Mouse (Mus musculus) stomach, embryonic 14.5 days (tissue): ENCODE measurements around the gene Fmo1. TPM values are rescaled to one million over a fixed set of nuclear protein-coding genes. Genes with fewer than 3 reads are reported as not detected.

ENCODE experiments used
- ATAC-seq: fragments of 200-750 bp; cut with Nextera tagmentation; 2 replicates; pipeline ENCODE4 v1.8.0; 2017; ENCODE audit warnings: low read depth, moderate TSS enrichment; ENCODE audit not compliant: insufficient number of reproducible peaks, insufficient read depth, low FRiP score
- H3K27ac ChIP-seq: fragments of 300-500 bp; sonication (generic); 2 replicates; pipeline ENCODE4 v1.5.1; 2014; ENCODE audit warnings: mild to moderate bottlenecking, low read length, moderate library complexity, mixed read lengths
- H3K27me3 ChIP-seq: fragments of 300-500 bp; sonication (generic); 2 replicates; pipeline ENCODE4 v1.6.1; 2014; ENCODE audit warnings: low read length, control low read depth, mixed read lengths; ENCODE audit not compliant: control insufficient read depth, insufficient read depth
- H3K36me3 ChIP-seq: fragments of 300-500 bp; sonication (generic); 2 replicates; pipeline ENCODE4 v1.6.1; 2014; ENCODE audit warnings: mild to moderate bottlenecking, control low read depth, low read length, moderate library complexity, mixed read lengths; ENCODE audit not compliant: control insufficient read depth, insufficient read depth
- H3K4me1 ChIP-seq: fragments of 300-500 bp; sonication (generic); 2 replicates; pipeline ENCODE4 v1.6.1; 2014; ENCODE audit warnings: low read length, control low read depth, mixed read lengths; ENCODE audit not compliant: control insufficient read depth, insufficient read depth
- H3K4me2 ChIP-seq: fragments of 300-500 bp; sonication (generic); replicated peaks from 2 replicates; pipeline ENCODE4 v1.6.1; 2014; ENCODE audit warnings: low read depth, low read length, control low read depth
- H3K4me3 ChIP-seq: fragments of 300-500 bp; sonication (generic); 2 replicates; pipeline ENCODE4 v1.5.1; 2014; ENCODE audit warnings: low read depth, low read length, control low read depth
- H3K9ac ChIP-seq: fragments of 300-500 bp; sonication (generic); replicated peaks from 2 replicates; pipeline ENCODE4 v1.6.1; 2014; ENCODE audit warnings: low read depth, mild to moderate bottlenecking, control low read depth, low read length, moderate library complexity, mixed read lengths
- H3K9me3 ChIP-seq: fragments of 300-500 bp; sonication (generic); 2 replicates; pipeline ENCODE4 v1.6.1; 2016; ENCODE audit warnings: low read depth, low read length, control low read depth; ENCODE audit not compliant: control insufficient read depth
- WGBS: fragments of 180-500 bp; shearing (Covaris S2); extraction: QIAGEN DNeasy Blood & Tissue Kit; methylation state at CpG from one replicate; pipeline ENCODE4 v1.1.7; 2014; 5-methylcytosine and 5-hydroxymethylcytosine counted together
- polyA plus RNA-seq: library from polyadenylated mRNA; unstranded; fragments of >200 nt; fragmentation: Nextera tagmentation; extraction: Ambion mirVana; gene quantifications from 2 replicates; pipeline ENCODE4 v1.2.1, GENCODE M21; 2014

Fmo1 gene
- polyA plus RNA-seq, 1 experiment from 2014 or later: 7.0 TPM

GRCm38 (mm10) chr1:162831838-162832573 is 34.4 kb downstream of the Fmo1 start:
- Histone ChIP-seq H3K27me3 (no peaks in the 10 kb centered on the region), H3K4me1 (no peaks in the 10 kb centered on the region), H3K4me2 (no peak overlapping the region), H3K27ac (no peak overlapping the region), H3K36me3 (no peaks in the 10 kb centered on the region), H3K9me3 (no peaks in the 10 kb centered on the region), H3K4me3 (no peak overlapping the region), H3K9ac (no peak overlapping the region)
- 5% methylated on average over 5 of the region's 5 CpGs for WGBS
- ATAC-seq: no peak

GRCm38 (mm10) chr1:162819280-162819679 is 47.1 kb downstream of the Fmo1 start:
- Histone ChIP-seq H3K27me3 (no peaks in the 10 kb centered on the region), H3K4me3 (no peak overlapping the region), H3K36me3 (no peaks in the 10 kb centered on the region), H3K4me2 (no peak overlapping the region), H3K4me1 (no peaks in the 10 kb centered on the region), H3K27ac (no peak overlapping the region), H3K9ac (no peak overlapping the region), H3K9me3 (no peaks in the 10 kb centered on the region)
- WGBS: 86% methylated on average over 5 of the region's 5 CpGs
- ATAC-seq: no peak

GRCm38 (mm10) chr1:162815381-162816127 is 50.9 kb downstream of the Fmo1 start:
- no peak overlapping the region for H3K27ac ChIP-seq
- no peaks in the 10 kb centered on the region for H3K27me3 ChIP-seq
- H3K9ac ChIP-seq: no peak overlapping the region
- no peak overlapping the region for H3K4me2 ChIP-seq
- 69% methylated on average over 10 of the region's 10 CpGs for WGBS
- no peaks in the 10 kb centered on the region for H3K4me1 ChIP-seq
- no peaks in the 10 kb centered on the region for H3K36me3 ChIP-seq
- H3K4me3 ChIP-seq: no peak overlapping the region
- no peaks in the 10 kb centered on the region for H3K9me3 ChIP-seq
- no peak for ATAC-seq

GRCm38 (mm10) chr1:162814932-162815331 is 51.5 kb downstream of the Fmo1 start:
- H3K4me2 ChIP-seq: no peak overlapping the region
- H3K4me3 ChIP-seq: no peak overlapping the region
- no peak for ATAC-seq
- no peak overlapping the region for H3K27ac ChIP-seq
- H3K9ac ChIP-seq: no peak overlapping the region
- H3K27me3 ChIP-seq: no peaks in the 10 kb centered on the region
- H3K9me3 ChIP-seq: no peaks in the 10 kb centered on the region
- WGBS: 65% methylated on average over 4 of the region's 4 CpGs
- H3K36me3 ChIP-seq: no peaks in the 10 kb centered on the region
- no peaks in the 10 kb centered on the region for H3K4me1 ChIP-seq

GRCm38 (mm10) chr1:162813836-162814156 is 52.6 kb downstream of the Fmo1 start, which contains the start of gene Fmo4:
TSS of gene Fmo4 (minus strand) at chr1:162813972.
- Histone ChIP-seq H3K36me3 (no peaks in the 10 kb centered on the region), H3K27me3 (no peaks in the 10 kb centered on the region), H3K4me1 (no peaks in the 10 kb centered on the region), H3K9ac (no peak within 1 kb of the TSS), H3K4me2 (no peak within 1 kb of the TSS), H3K27ac (no peak within 1 kb of the TSS), H3K4me3 (no peak within 1 kb of the TSS), H3K9me3 (no peaks in the 10 kb centered on the region)
- 42% methylated on average over 8 of the region's 8 CpGs for WGBS
- no peak for ATAC-seq

GRCm38 (mm10) chr1:162813143-162813835 is 53.1 kb downstream of the Fmo1 start:
- no peak overlapping the region for H3K4me2 ChIP-seq
- no peaks in the 10 kb centered on the region for H3K9me3 ChIP-seq
- no peaks in the 10 kb centered on the region for H3K4me1 ChIP-seq
- H3K9ac ChIP-seq: no peak overlapping the region
- WGBS: 88% methylated on average over 9 of the region's 9 CpGs
- no peak overlapping the region for H3K27ac ChIP-seq
- H3K27me3 ChIP-seq: no peaks in the 10 kb centered on the region
- no peaks in the 10 kb centered on the region for H3K36me3 ChIP-seq
- ATAC-seq: no peak
- no peak overlapping the region for H3K4me3 ChIP-seq

GRCm38 (mm10) chr1:162808541-162808940 is 57.9 kb downstream of the Fmo1 start:
- Histone ChIP-seq H3K4me1 (no peaks in the 10 kb centered on the region), H3K9ac (no peak overlapping the region), H3K27ac (no peak overlapping the region), H3K4me2 (no peak overlapping the region), H3K36me3 (no peaks in the 10 kb centered on the region), H3K9me3 (no peaks in the 10 kb centered on the region), H3K27me3 (no peaks in the 10 kb centered on the region), H3K4me3 (no peak overlapping the region)
- 87% methylated on average over 3 of the region's 3 CpGs for WGBS
- ATAC-seq: no peak

- H3K27me3 ChIP-seq: no peaks in the 10 kb centered on the region
- no peak overlapping the region for H3K27ac ChIP-seq
- WGBS: 84% methylated on average over 5 of the region's 5 CpGs
- ATAC-seq: no peak
- no peaks in the 10 kb centered on the region for H3K9me3 ChIP-seq
- H3K4me1 ChIP-seq: no peaks in the 10 kb centered on the region
- H3K4me3 ChIP-seq: no peak overlapping the region
- H3K36me3 ChIP-seq: no peaks in the 10 kb centered on the region
- no peak overlapping the region for H3K4me2 ChIP-seq
- H3K9ac ChIP-seq: no peak overlapping the region
These were observed 59.0 kb downstream of the Fmo1 start for GRCm38 (mm10) chr1:162807441-162807840.
